Mouse (Mus musculus): ENCODE data around the gene Ppard. TPM values are rescaled to one million over a fixed set of nuclear protein-coding genes. Genes with fewer than 3 reads are reported as not detected.

The Ppard gene
- total RNA-seq, 2 experiments from 2014 or later = 34.3 to 37.6 TPM

DNA sequence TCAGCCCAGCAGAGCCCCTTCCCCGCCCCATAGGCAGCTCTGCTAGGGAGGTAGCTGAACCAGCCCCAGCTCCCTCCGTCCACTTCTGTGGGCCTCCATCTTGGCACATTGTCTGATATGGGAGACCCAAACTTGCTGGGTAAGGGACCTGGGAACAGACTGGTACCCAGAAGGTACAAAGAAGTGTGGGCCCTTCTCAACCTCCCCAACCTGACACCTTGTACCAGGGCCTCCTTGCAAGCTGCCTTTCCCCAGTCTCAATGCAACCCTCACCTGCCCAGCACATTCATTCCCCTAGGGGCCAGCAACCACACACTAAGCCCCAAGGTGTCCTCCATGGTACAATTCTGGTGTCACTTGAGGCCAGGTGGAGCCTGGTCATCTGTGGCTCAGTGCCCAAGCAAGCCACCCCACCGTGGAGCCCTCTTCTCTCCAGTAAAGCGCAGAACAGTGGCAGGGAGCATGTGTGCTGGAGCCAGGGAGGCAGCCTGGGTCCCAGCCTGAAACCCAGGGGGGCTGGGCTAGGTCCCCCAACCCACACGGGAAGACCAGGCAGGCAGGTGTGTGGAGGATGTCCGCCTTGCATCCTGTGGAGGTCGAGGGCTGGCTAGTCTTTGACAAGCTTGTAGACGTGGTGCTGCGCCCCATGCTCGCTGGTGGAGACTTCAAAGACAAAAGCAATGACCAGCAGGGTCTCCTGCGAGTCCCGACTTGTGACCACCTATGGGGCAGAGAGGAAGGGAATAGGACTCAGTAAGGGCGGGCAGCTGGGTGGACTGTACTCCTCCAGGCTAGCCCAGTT, 99.8 kb downstream of the Ppard start:
- no peak for DNase-seq (ENCODE audit: low spot score in 2 of 2)

DNA sequence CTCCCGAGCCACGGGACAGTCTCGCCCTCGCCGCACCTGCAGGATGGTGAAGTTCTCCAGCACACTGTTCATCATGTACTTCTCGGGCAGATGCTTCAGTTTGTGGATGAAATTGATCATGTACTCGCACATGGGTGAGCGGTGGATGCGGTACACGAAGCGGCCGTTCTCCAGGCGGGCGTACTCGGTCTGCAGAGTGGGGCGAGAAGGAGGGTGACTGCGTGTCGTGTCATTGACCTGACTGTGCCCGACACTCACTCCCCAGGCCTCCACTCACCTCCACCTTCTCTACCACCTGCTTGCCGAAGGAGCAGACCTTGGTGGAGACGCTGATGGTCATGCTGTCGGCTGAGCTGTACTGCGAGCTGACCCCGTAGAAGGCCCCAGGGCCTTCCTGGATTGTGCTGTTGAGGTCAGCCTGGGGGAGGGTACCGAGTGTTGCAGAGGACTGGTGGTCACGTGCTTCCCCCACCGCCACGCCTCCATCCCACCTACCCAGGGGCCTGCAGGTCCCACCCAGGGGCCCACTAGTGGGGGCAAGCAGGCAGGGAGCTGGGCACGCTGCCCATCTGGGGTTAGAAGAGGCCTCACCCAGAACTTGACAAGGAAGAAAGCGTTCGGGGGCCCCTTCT, 100.5 kb downstream of the Ppard start:
- no peak for DNase-seq (ENCODE audit: low spot score in 2 of 2)

DNA sequence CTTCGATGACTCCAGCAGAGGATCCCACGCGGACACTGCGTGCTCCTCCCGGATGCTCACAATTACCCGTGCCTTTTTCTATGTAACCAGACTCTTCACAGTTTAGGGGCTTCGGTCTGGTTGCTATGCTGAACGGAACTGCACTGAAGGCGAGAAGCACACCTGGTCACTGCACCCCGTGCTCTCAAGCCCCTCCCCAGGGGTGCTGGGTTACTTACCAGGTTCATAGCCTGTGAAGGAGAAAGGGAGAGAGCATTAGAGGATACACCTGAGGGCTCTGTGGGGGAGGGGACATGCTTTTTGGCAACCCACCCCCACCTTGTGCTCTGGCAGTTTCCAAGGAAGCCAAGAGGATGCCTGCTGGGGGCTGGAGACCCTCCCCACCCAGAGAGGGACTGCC, 102.8 kb downstream of the Ppard start:
- no peak for DNase-seq (ENCODE audit: low spot score in 2 of 2)

DNA sequence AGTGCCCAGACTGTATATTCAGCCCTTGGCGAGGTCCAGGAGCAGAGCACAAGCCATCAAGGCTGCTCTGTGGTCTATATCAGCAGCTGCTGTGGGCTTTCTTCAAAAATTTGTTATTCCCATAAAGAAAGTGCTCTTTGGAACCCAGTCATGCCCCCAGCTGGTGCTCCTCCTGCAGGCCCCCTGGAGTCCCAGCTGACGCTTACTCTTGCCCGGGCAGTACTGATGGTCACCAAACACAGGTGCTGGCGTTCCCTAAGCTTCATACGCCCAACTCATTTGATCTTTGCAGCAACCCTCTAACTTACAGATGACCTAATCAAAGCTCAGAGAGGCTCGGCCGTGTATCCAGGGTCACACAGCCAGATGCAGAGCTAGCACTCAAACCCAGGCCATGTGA, 105.0 kb downstream of the Ppard start:
- no peak for DNase-seq (ENCODE audit: low spot score in 2 of 2)

DNA sequence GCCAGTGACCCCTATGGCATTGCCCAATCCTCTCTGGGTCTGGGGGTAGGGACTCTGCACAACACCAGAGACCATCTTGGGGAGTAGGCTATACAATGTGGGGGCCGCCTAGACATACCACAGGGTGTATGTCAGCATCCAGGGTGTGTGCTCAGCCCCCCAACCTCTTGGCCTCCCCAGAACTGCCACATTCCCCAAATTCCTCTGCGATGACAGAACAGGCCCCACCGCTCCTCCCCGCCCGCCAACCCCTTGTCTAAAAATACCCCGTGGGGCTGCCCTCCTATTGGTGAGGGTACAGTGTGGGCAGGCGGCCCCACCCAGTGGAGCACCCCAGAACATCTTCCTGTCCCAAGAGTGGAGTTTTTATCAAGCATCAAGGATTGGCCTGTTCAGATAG, 108.1 kb downstream of the Ppard start:
- DNase-seq (ENCODE audit: low spot score in 2 of 2) = no peak

DNA sequence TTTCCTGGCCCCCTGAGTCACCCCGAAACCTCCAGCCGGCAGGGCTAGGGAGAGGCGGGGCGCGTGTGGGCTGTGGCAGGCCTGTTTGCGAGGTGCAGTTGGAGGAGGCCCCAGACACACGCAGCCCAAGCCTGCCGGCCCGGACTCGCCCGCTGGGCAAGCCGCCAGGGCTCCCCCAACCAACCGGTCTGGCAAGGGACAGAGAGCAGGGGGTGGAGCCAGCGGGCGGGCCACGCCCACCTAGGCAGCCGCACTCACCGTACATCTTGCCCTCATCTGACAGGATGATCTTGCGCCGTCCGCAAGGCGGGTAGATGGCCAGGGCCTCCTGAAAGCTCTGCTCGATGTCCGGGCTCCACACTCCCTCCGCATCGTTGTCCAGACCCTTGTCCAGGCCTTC, 108.6 kb downstream of the Ppard start:
- peak; percentile 82 to 88 for DNase-seq (ENCODE audit: low spot score in 2 of 2)

DNA sequence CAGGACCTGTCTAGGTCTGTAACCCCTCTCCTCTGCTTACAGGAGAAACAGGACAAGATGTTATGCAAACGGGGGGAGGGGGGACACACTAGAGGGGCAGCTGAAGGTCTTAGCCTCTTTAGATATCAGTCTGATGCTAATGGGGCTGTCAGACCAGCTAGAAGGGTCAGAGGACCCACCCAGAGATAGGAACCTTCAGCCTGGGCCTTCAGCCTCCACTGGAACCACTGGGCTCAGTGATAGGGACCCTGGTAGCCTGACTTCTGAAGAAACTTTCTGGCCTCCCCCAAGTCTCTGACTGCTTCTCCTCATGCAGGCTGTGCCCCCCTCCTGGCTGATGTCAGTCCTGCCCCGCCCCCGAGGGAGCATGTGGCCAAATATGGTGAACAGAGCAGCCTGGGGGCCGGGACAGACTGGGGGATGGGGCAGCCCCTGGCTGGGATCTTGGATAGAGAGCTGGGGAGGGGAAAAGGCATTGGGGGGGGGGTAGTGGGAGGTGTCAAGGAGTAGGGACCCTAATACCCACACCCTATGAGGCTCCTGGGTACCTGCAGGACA, 111.6 kb downstream of the Ppard start:
- DNase-seq (ENCODE audit: low spot score in 2 of 2) = no peak

DNA sequence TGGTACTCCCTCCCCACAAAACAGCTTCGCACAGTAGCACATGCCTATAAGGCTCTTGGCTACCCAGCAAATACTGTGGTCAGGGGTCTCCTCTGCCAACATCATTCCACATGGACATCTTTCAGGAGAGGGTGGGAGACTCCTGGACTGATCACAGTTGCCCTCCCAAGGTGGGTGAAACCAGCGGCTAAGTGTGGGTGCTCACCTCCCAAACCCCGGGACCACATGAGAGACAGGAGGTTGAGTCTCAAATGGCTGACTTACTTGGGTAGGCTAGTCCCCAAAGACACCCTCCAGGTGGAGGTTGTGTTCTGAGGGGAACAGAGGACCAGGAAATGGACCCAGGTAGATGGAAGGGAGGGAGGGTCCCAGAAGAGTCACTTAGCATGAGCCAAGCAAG, 112.2 kb downstream of the Ppard start:
- no peak for DNase-seq (ENCODE audit: low spot score in 2 of 2)

DNA sequence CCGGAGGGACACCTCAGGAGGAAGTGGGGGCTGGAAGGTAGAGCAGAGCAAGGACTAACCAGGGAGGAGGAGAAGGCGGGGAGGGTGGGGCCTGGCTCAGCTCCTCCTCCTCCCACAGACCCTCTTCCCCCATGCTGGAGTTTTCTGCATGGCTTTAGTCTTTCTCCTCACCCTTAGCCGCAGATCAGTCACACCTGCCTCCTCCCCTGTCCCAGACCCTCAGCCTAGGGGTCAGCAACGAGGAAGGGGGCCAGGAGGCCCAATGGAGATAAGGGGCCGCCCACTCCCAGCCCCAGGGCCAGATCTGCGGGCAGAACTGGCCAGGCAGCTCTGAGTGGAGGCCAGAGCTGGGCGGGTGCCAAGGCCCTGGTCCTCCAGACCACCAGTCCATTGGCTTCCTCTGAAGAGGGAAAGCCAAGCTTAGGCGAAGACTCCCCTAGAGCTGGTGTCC, 112.8 kb downstream of the Ppard start:
- DNase-seq (ENCODE audit: low spot score in 2 of 2) = peak in 1 of 2 experiments; percentile 61

DNA sequence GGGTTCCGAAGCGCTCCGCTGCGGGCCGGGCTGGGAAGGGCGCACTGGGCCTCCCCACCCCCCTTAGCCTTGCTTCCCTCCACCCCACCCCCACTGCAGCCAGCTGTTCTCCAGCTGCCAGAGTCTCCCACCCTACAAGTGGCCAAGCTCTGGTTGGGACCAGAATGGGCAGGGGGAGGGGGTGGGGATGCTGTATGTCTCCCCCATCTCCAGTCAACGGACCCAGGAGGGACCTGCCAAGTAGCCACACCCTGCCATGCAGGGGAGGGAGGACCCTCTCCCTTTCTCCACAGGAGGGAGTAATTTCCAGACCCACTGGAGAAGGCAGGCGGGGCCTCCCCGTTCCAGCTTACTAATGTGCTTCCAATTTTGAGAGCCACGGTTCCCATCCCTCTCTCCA, 113.4 kb downstream of the Ppard start:
- peak in 1 of 2 experiments; percentile 66 for DNase-seq (ENCODE audit: low spot score in 2 of 2)

DNA sequence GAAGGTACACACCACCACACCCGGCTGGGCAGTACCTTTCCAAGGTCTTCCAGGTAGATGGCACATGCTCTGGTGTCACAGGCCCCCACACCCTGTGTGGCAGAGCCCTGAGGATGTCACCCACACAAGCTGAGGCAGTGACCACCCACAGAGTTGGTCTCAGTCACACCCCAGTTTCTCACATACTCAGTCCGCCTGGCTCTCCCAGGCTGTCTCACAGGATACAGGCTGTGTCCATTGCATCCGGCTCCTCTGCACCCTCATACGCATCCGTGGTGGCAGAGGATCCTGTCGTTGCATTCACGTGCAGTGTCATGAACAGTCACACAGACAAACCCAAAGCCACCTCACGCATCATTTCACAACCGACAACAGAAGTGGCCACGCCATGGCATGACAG, 114.8 kb downstream of the Ppard start:
- DNase-seq (ENCODE audit: low spot score in 2 of 2) = no peak

DNA sequence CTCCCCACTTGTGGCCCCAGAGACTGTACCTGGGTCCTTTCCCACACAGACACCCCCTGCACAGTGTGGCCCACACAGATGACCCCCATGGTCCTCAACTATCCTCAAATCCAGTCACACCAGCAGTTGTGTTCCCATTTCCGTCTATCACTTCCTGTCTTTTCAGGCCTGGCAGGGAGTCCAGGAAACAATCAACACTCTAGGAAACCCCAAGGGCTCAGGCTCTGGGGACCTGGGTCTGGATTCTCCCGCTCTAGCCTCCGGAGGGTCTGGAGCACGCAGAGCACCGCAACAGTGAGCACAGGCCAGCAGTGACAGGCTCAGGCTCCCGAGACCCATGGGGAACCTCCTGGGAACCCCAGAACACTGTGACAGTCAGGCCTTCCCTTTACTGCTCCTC, 115.7 kb downstream of the Ppard start:
- no peak for DNase-seq (ENCODE audit: low spot score in 2 of 2)

DNA sequence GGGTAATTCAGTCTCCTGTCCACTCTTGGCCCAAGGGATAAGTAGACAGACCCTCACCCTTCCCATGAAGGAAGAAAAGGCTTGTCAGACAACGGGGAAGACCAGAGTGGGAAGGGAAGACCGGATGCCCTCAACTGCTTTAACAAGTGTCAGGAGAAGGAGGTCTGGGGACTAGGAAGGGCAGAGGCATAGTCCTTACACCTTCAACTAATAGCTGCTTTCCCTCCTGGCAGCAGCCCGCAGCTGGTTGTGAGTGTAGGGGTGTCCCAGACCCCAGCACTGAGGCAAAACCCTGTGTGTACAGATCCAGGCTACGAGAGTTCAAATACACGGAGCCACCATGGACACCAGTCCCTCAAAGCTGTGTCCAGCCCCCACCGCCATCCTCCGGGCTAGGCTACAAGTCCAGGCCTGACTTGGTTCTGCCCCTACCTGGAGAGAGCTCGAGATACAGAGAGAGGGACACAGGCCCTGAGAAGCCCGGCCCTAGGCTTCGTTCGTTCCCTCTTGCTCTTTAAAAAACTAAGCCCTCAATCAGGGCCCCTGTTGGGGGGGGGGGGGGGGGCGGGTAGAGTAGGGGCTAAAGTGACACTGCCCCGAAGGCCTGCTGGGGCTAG, 116.9 kb downstream of the Ppard start:
- DNase-seq (ENCODE audit: low spot score in 2 of 2) = no peak

DNA sequence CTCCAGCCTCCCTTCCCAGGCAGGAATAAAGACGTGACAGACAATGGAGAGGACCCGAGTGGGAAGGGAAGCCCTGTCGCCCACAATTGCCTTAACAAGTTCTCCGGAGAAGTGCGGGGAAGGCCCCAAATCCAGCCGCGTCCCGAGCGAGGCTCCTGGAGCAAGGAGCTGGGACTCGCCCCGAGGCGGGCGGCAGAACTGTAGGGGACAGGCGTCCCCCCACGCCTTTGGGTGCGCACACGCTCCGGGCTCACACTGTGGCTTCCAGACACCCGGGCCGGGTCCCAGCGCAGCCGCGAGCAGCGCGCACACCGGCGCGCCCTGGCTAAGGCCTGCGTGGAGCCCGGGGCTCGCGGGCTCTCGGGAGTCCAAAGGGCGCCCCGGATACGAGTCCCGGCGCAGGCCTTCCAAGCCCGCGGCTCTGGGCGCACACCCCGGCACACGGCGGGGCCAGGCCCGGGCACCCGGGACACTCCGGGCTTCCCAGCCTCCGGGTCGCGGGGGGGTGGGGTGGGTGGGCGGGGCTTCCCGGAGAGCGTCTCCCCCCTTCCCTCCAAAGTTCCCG, 117.5 kb downstream of the Ppard start:
- peak; percentile 48 to 67 for DNase-seq (ENCODE audit: low spot score in 2 of 2)

DNA sequence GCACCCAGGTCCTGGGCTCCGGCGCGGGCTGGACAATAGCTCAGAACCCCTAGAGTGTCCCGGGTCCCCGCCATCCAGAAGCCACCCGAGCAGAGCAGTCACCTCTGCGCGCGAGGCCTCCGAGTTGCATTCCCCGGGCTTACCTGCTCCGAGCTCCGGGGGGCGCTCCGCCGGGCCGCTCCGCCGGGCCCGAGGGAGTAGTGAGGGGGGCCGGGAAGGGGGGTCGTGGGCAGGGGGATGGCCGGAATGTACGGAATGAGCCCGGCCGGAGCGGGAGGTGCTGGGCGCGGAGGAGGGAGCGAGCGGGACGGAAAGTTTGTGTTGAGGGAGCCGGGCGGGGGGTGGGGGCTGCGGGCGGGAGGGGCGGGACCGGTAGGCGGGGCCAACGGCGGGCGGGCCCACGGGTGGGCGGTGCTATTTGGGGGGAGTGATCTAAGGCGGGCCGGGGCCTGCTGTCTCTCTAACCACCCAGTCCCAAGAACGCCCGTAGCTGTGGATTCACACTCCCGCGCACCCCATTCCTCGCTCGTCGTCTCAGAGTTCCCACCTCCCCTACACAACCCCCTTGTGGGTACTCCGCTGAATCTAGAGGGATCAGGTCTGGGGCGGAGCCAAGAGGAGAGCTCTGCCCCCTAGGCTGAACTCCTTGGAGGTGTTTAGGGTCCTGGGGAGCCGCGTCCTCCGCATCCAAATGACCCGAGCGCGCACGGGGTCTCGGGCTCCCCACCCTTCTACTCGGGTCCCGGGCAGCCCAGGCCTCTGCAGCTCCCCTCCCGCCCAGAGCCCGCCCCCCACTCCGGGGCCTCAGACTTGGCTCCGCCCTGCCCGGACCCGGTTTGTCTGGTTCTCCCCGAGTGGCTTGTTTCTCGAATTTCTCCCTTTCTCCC, 118.2 kb downstream of the Ppard start, which contains the start of gene Tead3:
Gene Tead3, minus strand, starts transcription at position 352 of the 887 bp plus-strand sequence.
- DNase-seq (ENCODE audit: low spot score in 2 of 2) = peak; percentile 84 to 86

Other genes starting within 250 kb of the Ppard start
- under 1 TPM; 0.70 to 0.93 TPM for gene Tcp11, start 152.1 kb upstream of the Ppard start, total RNA-seq (2021)
- gene Scube3, start 90.6 kb upstream of the Ppard start, total RNA-seq (2021) = 1 to 10 TPM; 1.6 to 2.4 TPM
- gene Zfp523, start 55.6 kb upstream of the Ppard start, total RNA-seq (2021) = 10 to 100 TPM; 31.7 to 38.2 TPM
- gene Def6, start 24.9 kb upstream of the Ppard start, total RNA-seq (2021) = 1 to 10 TPM; 4.7 to 4.8 TPM
- 10 to 100 TPM; 24.9 to 25.4 TPM for gene Fance, start 80.8 kb downstream of the Ppard start, total RNA-seq (2021)
- gene Rpl10a, start 95.8 kb downstream of the Ppard start, total RNA-seq (2021) = 100 to 1,000 TPM; 919 to 955 TPM
- 10 to 100 TPM; 24.3 to 24.6 TPM for gene Tead3, start 118.1 kb downstream of the Ppard start, total RNA-seq (2021)
- gene Tulp1, start 132.5 kb downstream of the Ppard start, total RNA-seq (2021) = under 1 TPM; 0.47 to 0.57 TPM

Data from gastrocnemius, postnatal 4 days (tissue).